Mouse (Mus musculus): ENCODE measurements around the gene Ap2m1.

Ap2m1 gene

GRCm38 (mm10) chr16:20590680-20591038 is 55.4 kb downstream of the Ap2m1 start:
- no peak for ATAC-seq (ENCODE audit: insufficient number of reproducible peaks, low FRiP score, low TSS enrichment)

DNA sequence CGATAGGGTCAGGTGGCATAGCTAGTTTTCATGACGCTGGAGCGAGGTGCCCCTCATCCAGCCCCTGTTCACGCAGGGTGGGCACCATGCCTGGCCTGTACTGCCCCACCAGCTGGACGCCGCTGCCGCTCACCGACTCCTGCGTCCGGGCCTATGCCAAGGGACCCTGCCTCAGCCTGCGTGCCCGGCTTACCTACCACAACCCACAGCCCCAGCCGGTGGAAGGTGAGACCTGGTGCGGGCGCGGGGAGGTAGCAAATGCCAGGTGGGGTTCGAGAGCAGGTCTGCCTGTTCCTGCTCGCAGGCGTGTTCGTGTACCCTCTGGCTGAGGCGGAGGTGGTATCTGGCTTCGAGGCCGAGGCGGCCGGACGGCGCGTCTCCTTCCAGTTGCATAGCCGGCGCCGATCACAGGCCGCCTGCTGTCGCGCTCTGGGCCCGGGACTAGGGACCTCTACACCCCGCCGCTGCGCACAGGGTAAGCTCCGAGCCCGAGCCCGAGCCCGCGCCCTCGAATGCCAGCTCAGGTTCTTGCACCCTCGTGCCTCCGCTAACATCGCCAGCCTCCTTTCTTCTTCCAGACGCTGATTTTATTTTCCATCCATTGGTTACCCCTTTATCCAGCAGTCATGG is 55.9 kb downstream of the Ap2m1 start:
- no peak for ATAC-seq (ENCODE audit: insufficient number of reproducible peaks, low FRiP score, low TSS enrichment)

Data from cerebellum, adult (tissue).